Mouse (Mus musculus) olfactory bulb, adult 2 months (tissue): ENCODE measurements around the gene Ifna2.

Source experiments
- CTCF ChIP-seq: fragments of 200-500 bp; IDR thresholded peaks from 2 replicates; pipeline ENCODE4 v1.5.1; 2012; ENCODE audit warnings: low read depth, mild to moderate bottlenecking, low read length, moderate library complexity; ENCODE audit not compliant: insufficient read depth
- POLR2A ChIP-seq: fragments of 200-500 bp; IDR thresholded peaks from 2 replicates; pipeline ENCODE4 v1.6.1; 2012; ENCODE audit warnings: mild to moderate bottlenecking, low read depth, low read length, moderate library complexity; ENCODE audit not compliant: insufficient read depth

GRCm38 (mm10) chr4:88681353-88681752 is 2.4 kb downstream of the Ifna2 start:
- TF ChIP-seq CTCF (no peak), POLR2A (no peak)
